Mouse (Mus musculus) bone marrow macrophage, adult 2 months (primary cell): Measurements from ENCODE around the gene Mettl25.

Experiments
- CTCF ChIP-seq: IDR thresholded peaks from 2 replicates; pipeline ENCODE4 v1.5.1; 2012; ENCODE audit warnings: low read depth, mild to moderate bottlenecking, low read length, moderate library complexity
- POLR2A ChIP-seq: IDR thresholded peaks from 2 replicates; pipeline ENCODE4 v1.6.1; 2012; ENCODE audit warnings: mild to moderate bottlenecking, low read depth, low read length, borderline replicate concordance

GRCm38 (mm10) chr10:105803461-105803860 is 37.7 kb downstream of the Mettl25 start:
- no peak for TF ChIP-seq CTCF
- TF ChIP-seq POLR2A, result no peak
